Mouse (Mus musculus) neutrophil, adult 83 days (primary cell): ENCODE measurements around the gene Erp29. TPM values are rescaled to one million over a fixed set of nuclear protein-coding genes. Genes with fewer than 3 reads are reported as not detected.

Experiments used
- total RNA-seq, 2 experiments: library from RNA; stranded (reverse); gene quantifications; one replicate each; pipeline ENCODE4 v1.2.4; 2023

Erp29 gene
- 100 to 1,000 TPM; 155 to 159 TPM for total RNA-seq

DNA sequence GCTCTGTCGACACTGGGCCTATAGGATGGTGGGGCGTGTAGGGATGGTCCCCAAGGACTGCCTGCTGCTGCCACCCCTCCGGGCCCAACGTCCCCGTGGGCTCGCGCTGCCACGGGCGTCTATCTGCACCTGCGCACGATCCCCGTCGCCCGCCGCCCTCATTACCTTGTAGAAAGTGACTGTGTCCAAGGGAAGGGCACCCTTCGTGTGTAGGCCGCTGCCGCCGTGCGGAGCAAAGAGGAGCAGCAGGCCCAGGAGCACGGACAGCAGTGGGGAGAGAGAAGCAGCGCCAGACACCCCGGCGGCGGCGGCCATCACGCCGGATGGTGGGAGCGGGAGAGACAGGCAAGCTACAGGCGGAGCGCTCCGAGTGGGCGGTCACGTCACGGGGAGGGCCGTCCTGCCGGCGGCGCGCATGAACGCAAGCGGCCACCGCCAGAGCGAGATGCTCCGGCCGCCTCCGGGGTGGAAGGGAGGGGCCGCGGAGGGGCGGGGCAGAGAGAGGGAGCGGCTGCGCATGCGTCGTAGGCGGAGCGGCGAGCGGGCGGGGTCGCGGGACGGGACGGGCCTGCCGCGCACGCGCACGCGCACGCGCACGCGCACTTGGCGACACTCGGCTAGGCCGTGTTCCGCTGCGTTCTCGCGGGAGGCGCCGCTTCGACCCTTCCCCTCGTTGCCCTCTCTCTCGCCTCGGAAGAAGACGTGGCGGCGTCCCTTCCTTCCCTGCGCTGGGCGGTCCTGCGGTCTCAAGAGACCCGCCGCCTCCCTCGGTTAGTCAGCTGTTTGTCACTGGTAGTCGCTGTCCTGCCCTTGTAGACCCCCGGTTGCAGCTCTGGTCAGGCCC is at the start of gene Erp29:
Erp29 (minus strand) TSS at position 481 of the 844 bp plus-strand sequence.

DNA sequence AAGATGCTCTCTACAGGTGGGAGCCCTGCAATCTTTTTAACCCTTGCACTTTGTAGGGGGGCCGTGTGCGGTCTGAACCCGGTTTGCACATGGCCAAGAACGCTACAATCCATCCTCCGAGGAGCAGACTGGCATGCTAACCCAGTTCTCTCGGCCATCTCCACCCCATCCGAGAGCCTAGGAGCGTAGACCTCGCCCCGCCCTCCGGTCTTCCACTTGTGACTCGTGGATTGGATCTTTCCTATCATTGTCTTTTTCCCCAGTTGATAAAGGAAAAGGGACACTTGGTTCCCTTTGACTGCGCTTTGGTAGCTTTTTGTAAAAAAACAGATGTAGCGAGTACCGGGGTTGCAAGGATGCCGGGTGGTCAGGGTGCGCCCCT is 671 bp downstream of the Erp29 start, which contains the start of gene Tmem116:
Tmem116 (plus strand) TSS at position 250 of the 382 bp plus-strand sequence.

DNA sequence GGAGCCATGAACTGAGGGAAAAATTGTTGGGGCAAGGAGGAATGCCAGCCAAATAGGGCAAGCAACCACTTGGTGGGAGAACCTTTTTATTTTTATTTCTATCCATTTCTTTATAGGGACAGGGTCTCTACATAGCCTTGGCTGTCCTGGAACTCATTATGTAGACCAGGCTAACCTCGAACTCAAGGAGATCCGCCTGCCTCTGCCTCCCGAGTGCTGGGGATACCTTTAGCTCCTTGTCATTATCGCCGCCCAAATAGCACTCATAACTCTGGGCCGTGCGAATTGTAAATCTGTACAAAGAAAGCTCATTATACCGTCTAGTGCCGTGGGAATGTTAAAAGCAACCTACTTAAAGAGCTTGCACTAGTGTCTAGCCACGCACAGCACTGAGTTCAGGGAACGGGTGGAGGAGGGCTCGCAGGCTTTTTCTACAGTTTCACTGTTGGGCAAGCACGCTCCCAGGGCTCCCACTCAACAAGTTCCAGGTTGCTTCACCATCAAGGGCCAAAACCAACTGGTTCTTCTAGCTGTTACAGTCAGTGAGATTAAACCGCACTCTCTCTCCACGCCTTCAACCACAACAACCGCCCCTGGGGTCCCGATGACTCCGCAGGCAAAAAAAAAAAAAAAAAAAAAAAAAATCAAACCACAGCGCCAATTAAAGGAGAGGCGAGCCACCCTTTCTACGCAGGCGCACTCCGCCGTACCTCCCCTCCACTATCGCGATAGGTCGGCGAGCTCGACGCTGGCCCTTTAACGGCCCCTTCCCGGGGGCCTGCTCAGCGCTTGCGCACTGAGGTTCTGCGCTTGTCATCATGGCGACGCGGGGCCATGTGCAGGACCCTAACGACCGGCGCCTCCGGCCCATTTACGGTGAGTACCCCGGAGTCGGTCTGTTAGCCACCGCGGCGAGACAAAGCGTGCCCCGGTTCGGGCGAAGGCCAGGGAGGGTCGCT is 54.8 kb downstream of the Erp29 start, which contains the start of gene Naa25:
Naa25 (plus strand) TSS at position 750 of the 959 bp plus-strand sequence.

DNA sequence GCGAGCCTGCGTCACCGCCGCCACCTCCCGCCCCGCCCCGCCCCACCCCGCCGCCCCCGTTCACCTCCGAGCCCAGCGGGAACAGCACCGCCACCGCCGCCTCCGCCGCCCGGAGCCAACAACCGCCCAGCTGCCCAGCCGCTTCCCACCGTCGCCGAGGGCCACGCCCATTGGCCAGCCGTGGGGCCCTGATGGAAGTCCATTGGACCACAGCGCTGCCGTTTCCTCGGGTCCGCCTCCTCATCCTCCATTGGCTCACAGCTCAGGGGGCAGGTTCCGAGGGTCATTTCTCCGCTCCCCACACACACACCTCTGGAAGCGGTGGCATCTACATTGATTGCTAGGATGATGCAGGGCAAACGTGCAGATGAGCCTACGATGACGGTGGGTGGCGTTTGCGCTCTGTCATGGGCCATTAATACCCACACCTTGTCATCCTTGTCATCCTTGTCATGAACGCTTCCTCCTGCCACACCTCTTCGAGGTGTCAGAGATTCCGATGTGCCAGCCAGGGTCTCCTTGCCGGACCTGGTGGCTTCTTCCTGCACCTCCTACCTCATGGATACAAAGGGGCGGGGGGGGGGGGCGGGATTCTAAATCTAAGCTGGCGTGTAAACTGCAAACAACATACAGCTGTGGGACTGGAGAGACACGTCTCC is 66.7 kb downstream of the Erp29 start, which contains the start of gene Trafd1:
Trafd1 (minus strand) TSS at position 172 of the 659 bp plus-strand sequence.

Other genes starting within 250 kb of the Erp29 start
- 100 to 1,000 TPM; 682 to 717 TPM for gene Rpl6, start 248.0 kb downstream of the Erp29 start, total RNA-seq
- 10 to 100 TPM; 35.1 to 41.1 TPM for gene Hectd4, start 232.3 kb downstream of the Erp29 start, total RNA-seq
- 100 to 1,000 TPM; 109 to 116 TPM for gene Trafd1, start 66.9 kb downstream of the Erp29 start, total RNA-seq
- 10 to 100 TPM; 10.8 to 11.5 TPM for gene Naa25, start 54.6 kb downstream of the Erp29 start, total RNA-seq
- gene Tmem116, start 613 bp downstream of the Erp29 start, total RNA-seq = 1 to 10 TPM in 1 of 2 experiments, not detected in 1; 1.4 TPM
- not detected for gene Adam1b, start 50.9 kb upstream of the Erp29 start, total RNA-seq
- 1 to 10 TPM; 3.3 to 4.0 TPM for gene Adam1a, start 93.0 kb upstream of the Erp29 start, total RNA-seq
- gene Gm42878, start 93.0 kb upstream of the Erp29 start, total RNA-seq = not detected
- 10 to 100 TPM; 56.8 to 62.6 TPM for gene Mapkapk5, start 93.4 kb upstream of the Erp29 start, total RNA-seq
- 100 to 1,000 TPM; 890 to 908 TPM for gene Aldh2, start 141.3 kb upstream of the Erp29 start, total RNA-seq
- 1 to 10 TPM; 4.4 to 4.8 TPM for gene Acad12, start 166.4 kb upstream of the Erp29 start, total RNA-seq
- gene Acad10, start 208.0 kb upstream of the Erp29 start, total RNA-seq = 1 to 10 TPM; 4.3 to 6.2 TPM
- 10 to 100 TPM; 52.0 to 57.9 TPM for gene Brap, start 208.1 kb upstream of the Erp29 start, total RNA-seq